Mouse (Mus musculus): ENCODE data around the gene 2010111I01Rik. TPM values are rescaled to one million over a fixed set of nuclear protein-coding genes. Genes with fewer than 3 reads are reported as not detected.

The 2010111I01Rik gene
- total and polyA plus RNA-seq, 3 experiments, result 13.3 to 19.8 (median 14.4) TPM

DNA sequence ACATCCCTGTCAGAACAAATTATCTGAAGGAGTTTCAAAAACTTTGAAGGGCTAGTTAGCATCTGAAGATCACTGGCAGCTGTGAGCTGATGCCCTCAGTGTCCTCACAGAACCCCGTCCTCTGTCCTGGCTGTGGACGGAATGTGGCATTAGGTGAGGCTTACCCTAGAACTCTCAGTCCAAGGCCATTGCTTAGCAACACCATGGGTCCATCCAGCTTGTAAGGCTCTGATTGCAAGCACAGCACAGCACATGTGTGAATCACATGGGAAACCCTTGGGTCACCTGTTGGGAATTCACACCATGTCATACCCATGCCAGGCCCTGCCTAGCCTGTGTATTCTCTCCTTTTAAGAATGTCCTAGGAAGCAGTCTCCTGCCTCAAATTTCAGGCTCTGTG lies 332.3 kb downstream of the 2010111I01Rik start:
- H3K36me3 ChIP-seq (replicated peaks in 1 of 2; ENCODE audit: control insufficient read depth in 1 of 2, insufficient read depth in 1 of 2, low read length in 1 of 2), result peaks cover 44 to 79% of the 10 kb centered on the region in 2 experiments
- no peak for DNase-seq (ENCODE audit: extremely low read depth)
- dilution Hi-C loops (cut with MboI; ENCODE audit: extremely low pct_ligation_motif_present, extremely low pct_unique_long_range_greater_than_20kb, low sequenced_read_pairs), result no loop called here
- H3K79me2 ChIP-seq (replicated peaks; ENCODE audit: control insufficient read depth, extremely low read depth, insufficient read depth, poor library complexity, severe bottlenecking), result no peaks in the 10 kb centered on the region
- no peaks in the 10 kb centered on the region for H3K27me3 ChIP-seq (replicated peaks)
- no peak overlapping the region for H3K4me3 ChIP-seq (replicated peaks in 1 of 3; ENCODE audit: low read depth in 2 of 3, low read length in 2 of 3, poor library complexity in 1 of 3)
- TF ChIP-seq USF1 (IDR thresholded peaks at IDR 0.05; ENCODE audit: low read depth, low read length), result no peak
- TF ChIP-seq TBP (conservative IDR thresholded peaks at IDR 0.05; ENCODE audit: low read depth, low read length), result no peak
- TF ChIP-seq IRF4 (IDR thresholded peaks at IDR 0.05; ENCODE audit: low read depth, low read length), result no peak
- no peak for TF ChIP-seq NELFE (IDR thresholded peaks at IDR 0.05; ENCODE audit: low read depth, low read length)
- no peak for TF ChIP-seq HCFC1 (IDR thresholded peaks at IDR 0.05; ENCODE audit: low read depth, low read length)
- no peak for TF ChIP-seq TCF12 (IDR thresholded peaks at IDR 0.05; ENCODE audit: low read depth, low read length)
- TF ChIP-seq MAX (IDR thresholded peaks at IDR 0.05; ENCODE audit: low read length), result no peak
- no peak for TF ChIP-seq ZNF384 (IDR thresholded peaks at IDR 0.05; ENCODE audit: low read depth, low read length)
- TF ChIP-seq RCOR1 (conservative IDR thresholded peaks at IDR 0.05; ENCODE audit: low read depth, low read length), result no peak
- TF ChIP-seq CHD1 (IDR thresholded peaks at IDR 0.05; ENCODE audit: low read depth, low read length), result no peak
- no peak for TF ChIP-seq UBTF (IDR thresholded peaks at IDR 0.05; ENCODE audit: low read depth, low read length)
- TF ChIP-seq SIN3A (IDR thresholded peaks at IDR 0.05; ENCODE audit: low read length), result no peak
- TF ChIP-seq NRF1 (IDR thresholded peaks at IDR 0.05; ENCODE audit: low read depth, low read length), result no peak
- no peak for TF ChIP-seq PAX5 (IDR thresholded peaks at IDR 0.05; ENCODE audit: low read length)
- no peak for TF ChIP-seq MEF2A (IDR thresholded peaks at IDR 0.05; ENCODE audit: borderline replicate concordance, low read depth, low read length)
- TF ChIP-seq MAFK (IDR thresholded peaks at IDR 0.05; ENCODE audit: insufficient replicate concordance, low read length), result no peak
- TF ChIP-seq POLR2AphosphoS2 (IDR thresholded peaks at IDR 0.05; ENCODE audit: low read depth, low read length), result no peak
- no peak overlapping the region for H3K4me2 ChIP-seq (ENCODE audit: insufficient read depth, low read depth, poor library complexity, severe bottlenecking)
- H3K27ac ChIP-seq (ENCODE audit: insufficient read depth, low read depth), result no peak overlapping the region
- H3K9me3 ChIP-seq (replicated peaks; ENCODE audit: low read length), result no peaks in the 10 kb centered on the region
- no peak overlapping the region for H3K9ac ChIP-seq (ENCODE audit: insufficient read depth, low read depth)
- in situ Hi-C loops (cut with MboI; ENCODE audit: low pct_ligation_motif_present, low pct_unique_long_range_greater_than_20kb, low sequenced_read_pairs), result no loop called here
- H3K4me1 ChIP-seq (ENCODE audit: control insufficient read depth in 1 of 2, insufficient read depth in 2 of 2), result no peaks in the 10 kb centered on the region

DNA sequence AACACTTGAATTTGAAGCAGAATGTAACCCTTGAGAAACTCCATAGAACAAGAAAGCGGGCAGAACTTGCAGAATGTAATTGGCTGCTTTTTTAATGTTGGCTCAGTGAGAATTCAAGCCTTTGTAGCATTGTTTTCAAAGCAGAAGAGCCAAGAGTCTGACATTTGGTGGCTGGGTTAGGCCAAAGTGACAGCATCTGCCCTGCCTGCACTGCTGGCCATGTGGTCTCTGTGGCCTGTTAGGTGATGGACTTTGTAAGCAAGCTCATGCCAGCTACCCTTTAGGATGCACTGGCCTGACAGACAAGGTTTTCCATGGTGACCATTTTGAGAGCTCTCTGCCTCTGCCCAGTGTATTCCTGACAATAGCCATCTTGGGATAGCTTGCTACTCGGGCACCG lies 333.2 kb downstream of the 2010111I01Rik start:
- no peak for DNase-seq (ENCODE audit: extremely low read depth)
- Histone ChIP-seq H3K79me2 (replicated peaks; ENCODE audit: control insufficient read depth, extremely low read depth, insufficient read depth, poor library complexity, severe bottlenecking) (no peaks in the 10 kb centered on the region), H3K9me3 (replicated peaks; ENCODE audit: low read length) (no peaks in the 10 kb centered on the region), H3K4me3 (replicated peaks in 1 of 3; ENCODE audit: low read depth in 2 of 3, low read length in 2 of 3, poor library complexity in 1 of 3) (no peak overlapping the region), H3K4me2 (ENCODE audit: insufficient read depth, low read depth, poor library complexity, severe bottlenecking) (no peak overlapping the region), H3K27ac (ENCODE audit: insufficient read depth, low read depth) (no peak overlapping the region), H3K36me3 (replicated peaks in 1 of 2; ENCODE audit: control insufficient read depth in 1 of 2, insufficient read depth in 1 of 2, low read length in 1 of 2) (peaks cover 49 to 85% of the 10 kb centered on the region in 2 experiments), H3K9ac (ENCODE audit: insufficient read depth, low read depth) (no peak overlapping the region), H3K4me1 (ENCODE audit: control insufficient read depth in 1 of 2, insufficient read depth in 2 of 2) (no peaks in the 10 kb centered on the region), H3K27me3 (replicated peaks) (no peaks in the 10 kb centered on the region)
- TF ChIP-seq PAX5 (IDR thresholded peaks at IDR 0.05; ENCODE audit: low read length), result no peak
- TF ChIP-seq HCFC1 (IDR thresholded peaks at IDR 0.05; ENCODE audit: low read depth, low read length), result no peak
- in situ Hi-C loops (cut with MboI; ENCODE audit: low pct_ligation_motif_present, low pct_unique_long_range_greater_than_20kb, low sequenced_read_pairs) (no loop called here), dilution Hi-C loops (cut with MboI; ENCODE audit: extremely low pct_ligation_motif_present, extremely low pct_unique_long_range_greater_than_20kb, low sequenced_read_pairs) (no loop called here)

All from CH12.LX (cell line).